Mouse (Mus musculus): ENCODE results near the gene Gm17175. TPM values are rescaled to one million over a fixed set of nuclear protein-coding genes. Genes with fewer than 3 reads are reported as not detected.
"Not testable (repeated sequence)": the region's sequence is repeated elsewhere in the genome, so short reads cannot be mapped to it uniquely, and the experiment has no call there.

Gm17175 gene
- not detected in 2 replicates for polyA plus RNA-seq (2015; fragmentation: Nextera tagmentation; extraction: Ambion mirVana)

- H3K9me3 ChIP-seq (ENCODE audit: control insufficient read depth, low read length); H3K4me3 ChIP-seq (ENCODE audit: low read depth, low read length); H3K27ac ChIP-seq (replicated peaks); H3K4me2 ChIP-seq (replicated peaks; ENCODE audit: low read depth); ATAC-seq (ENCODE audit: low FRiP score, low TSS enrichment); H3K27me3 ChIP-seq (ENCODE audit: control insufficient read depth, insufficient read depth, low read length); H3K36me3 ChIP-seq (ENCODE audit: control insufficient read depth, insufficient read depth, low read length); DNase-seq (ENCODE audit: low spot score); H3K9ac ChIP-seq (ENCODE audit: low read length); H3K4me1 ChIP-seq (replicated peaks; ENCODE audit: control insufficient read depth, insufficient read depth): not testable (repeated sequence)
- WGBS: 97% methylated on average over 2 of the region's 2 CpGs
Observed at GRCm38 (mm10) chr14:51573963-51574362, at the start of gene Gm17175. Gene Gm17175, minus strand, starts transcription at chr14:51574063.

- Histone ChIP-seq H3K4me2 (replicated peaks; ENCODE audit: low read depth) (no peak within 1 kb of the TSS), H3K27ac (replicated peaks) (no peak within 1 kb of the TSS), H3K4me3 (ENCODE audit: low read depth, low read length) (no peak within 1 kb of the TSS), H3K27me3 (ENCODE audit: control insufficient read depth, insufficient read depth, low read length) (no peaks in the 10 kb centered on the region), H3K9ac (ENCODE audit: low read length) (no peak within 1 kb of the TSS), H3K36me3 (ENCODE audit: control insufficient read depth, insufficient read depth, low read length) (no peaks in the 10 kb centered on the region), H3K9me3 (ENCODE audit: control insufficient read depth, low read length) (no peaks in the 10 kb centered on the region), H3K4me1 (replicated peaks; ENCODE audit: control insufficient read depth, insufficient read depth) (no peaks in the 10 kb centered on the region)
- TF ChIP-seq CTCF (IDR thresholded peaks at IDR 0.05; ENCODE audit: low read depth) (no peak), EP300 (optimal IDR thresholded peaks at IDR 0.05) (no peak)
- ATAC-seq (ENCODE audit: low FRiP score, low TSS enrichment) (no peak), DNase-seq (ENCODE audit: low spot score) (no peak)
- WGBS: 86% methylated on average over 1 of the region's 1 CpGs
Observed at GRCm38 (mm10) chr14:51611210-51611609, 37.3 kb upstream of the Gm17175 start, which contains the start of gene Gm17078. Gene Gm17078, minus strand, starts transcription at chr14:51611310.

GRCm38 (mm10) chr14:51592039-51592438 lies 18.2 kb upstream of the Gm17175 start, which contains the start of gene Gm17174:
Gene Gm17174, minus strand, starts transcription at chr14:51592139.
- not testable (repeated sequence) for H3K27me3 ChIP-seq (ENCODE audit: control insufficient read depth, insufficient read depth, low read length); H3K4me2 ChIP-seq (replicated peaks; ENCODE audit: low read depth); H3K36me3 ChIP-seq (ENCODE audit: control insufficient read depth, insufficient read depth, low read length); H3K4me1 ChIP-seq (replicated peaks; ENCODE audit: control insufficient read depth, insufficient read depth); H3K27ac ChIP-seq (replicated peaks); H3K9me3 ChIP-seq (ENCODE audit: control insufficient read depth, low read length); ATAC-seq (ENCODE audit: low FRiP score, low TSS enrichment); H3K4me3 ChIP-seq (ENCODE audit: low read depth, low read length); DNase-seq (ENCODE audit: low spot score); H3K9ac ChIP-seq (ENCODE audit: low read length)
- 87% methylated on average over 4 of the region's 4 CpGs for WGBS

GRCm38 (mm10) chr14:51552490-51552889 lies 21.4 kb downstream of the Gm17175 start, which contains the start of gene Gm5622:
Gene Gm5622, plus strand, starts transcription at chr14:51552790.
- no peaks in the 10 kb centered on the region for H3K9me3 ChIP-seq (ENCODE audit: control insufficient read depth, low read length)
- no peak within 1 kb of the TSS for H3K27ac ChIP-seq (replicated peaks)
- DNase-seq (ENCODE audit: low spot score) (no peak), ATAC-seq (ENCODE audit: low FRiP score, low TSS enrichment) (no peak)
- H3K4me2 ChIP-seq (replicated peaks; ENCODE audit: low read depth): no peak within 1 kb of the TSS
- H3K27me3 ChIP-seq (ENCODE audit: control insufficient read depth, insufficient read depth, low read length): no peaks in the 10 kb centered on the region
- TF ChIP-seq EP300 (optimal IDR thresholded peaks at IDR 0.05) (no peak), CTCF (IDR thresholded peaks at IDR 0.05; ENCODE audit: low read depth) (no peak)
- no peaks in the 10 kb centered on the region for H3K36me3 ChIP-seq (ENCODE audit: control insufficient read depth, insufficient read depth, low read length)
- H3K4me1 ChIP-seq (replicated peaks; ENCODE audit: control insufficient read depth, insufficient read depth): no peaks in the 10 kb centered on the region
- no peak within 1 kb of the TSS for H3K9ac ChIP-seq (ENCODE audit: low read length)
- H3K4me3 ChIP-seq (ENCODE audit: low read depth, low read length): no peak within 1 kb of the TSS
- WGBS: 94% methylated on average over 4 of the region's 4 CpGs

Other genes starting within 250 kb of the Gm17175 start
- gene Gm7247, start 212.3 kb downstream of the Gm17175 start, polyA plus RNA-seq (2015; fragmentation: Nextera tagmentation; extraction: Ambion mirVana): not detected in 2 replicates
- gene Vmn2r88, start 163.2 kb downstream of the Gm17175 start, polyA plus RNA-seq (2015; fragmentation: Nextera tagmentation; extraction: Ambion mirVana): not detected in 2 replicates
- 0.01 TPM in 1 of 2 replicates, not detected in the other for gene Vmn2r89, start 122.2 kb downstream of the Gm17175 start, polyA plus RNA-seq (2015; fragmentation: Nextera tagmentation; extraction: Ambion mirVana)
- not detected in 2 replicates for gene Gm5622, start 21.3 kb downstream of the Gm17175 start, polyA plus RNA-seq (2015; fragmentation: Nextera tagmentation; extraction: Ambion mirVana)
- not detected in 2 replicates for gene Gm17174, start 18.1 kb upstream of the Gm17175 start, polyA plus RNA-seq (2015; fragmentation: Nextera tagmentation; extraction: Ambion mirVana)
- not detected in 2 replicates for gene Gm17078, start 37.2 kb upstream of the Gm17175 start, polyA plus RNA-seq (2015; fragmentation: Nextera tagmentation; extraction: Ambion mirVana)
- gene Gm4181, start 61.6 kb upstream of the Gm17175 start, polyA plus RNA-seq (2015; fragmentation: Nextera tagmentation; extraction: Ambion mirVana): not detected in 2 replicates
- not detected in 2 replicates for gene Gm17079, start 121.4 kb upstream of the Gm17175 start, polyA plus RNA-seq (2015; fragmentation: Nextera tagmentation; extraction: Ambion mirVana)
- not detected in 2 replicates for gene Gm5800, start 143.1 kb upstream of the Gm17175 start, polyA plus RNA-seq (2015; fragmentation: Nextera tagmentation; extraction: Ambion mirVana)
- gene Ang4, start 199.5 kb upstream of the Gm17175 start, polyA plus RNA-seq (2015; fragmentation: Nextera tagmentation; extraction: Ambion mirVana): not detected in 2 replicates
- not detected in 2 replicates for gene AY358078, start 226.0 kb upstream of the Gm17175 start, polyA plus RNA-seq (2015; fragmentation: Nextera tagmentation; extraction: Ambion mirVana)

Measured in stomach, postnatal 0 days (tissue).